ENCODE assay signal across 8 mouse cellular contexts in genomic region chr10:11282306-11282631, GRCm38 (mm10). TPM values are rescaled to one million over a fixed set of nuclear protein-coding genes. Genes with fewer than 3 reads are reported as not detected.
DNase-seq lines count a peak whose midpoint lies in the region; ATAC-seq lines count a peak whose summit lies in the region.

No protein-coding gene starts in this region.

- H3K4me3 ChIP-seq in liver, embryonic 13.5 days (replicated peaks), result peak overlapping the region; percentile 99

- peak overlapping the region; percentile 98 for H3K27ac ChIP-seq in liver, embryonic 13.5 days

- peak overlapping the region; percentile 66 for H3K4me2 ChIP-seq in liver, embryonic 13.5 days

- peaks cover 4% of the 10 kb centered on the region for H3K36me3 ChIP-seq in liver, embryonic 13.5 days

- H3K27me3 ChIP-seq in liver, embryonic 13.5 days, result no peaks in the 10 kb centered on the region

- WGBS in liver, embryonic 13.5 days (ENCODE audit: insufficient replicate concordance), result 1% methylated on average over 4 of the region's 4 CpGs

- H3K4me1 ChIP-seq in liver, embryonic 13.5 days (replicated peaks), result peaks cover 36% of the 10 kb centered on the region

- H3K9ac ChIP-seq in liver, embryonic 13.5 days, result peak overlapping the region; percentile 100

- DNase-seq in CD4-positive, CD25-positive, alpha-beta regulatory T cell, adult 2 months (ENCODE audit: low read depth, low spot score), result peak; percentile 11
- peak; percentile 9 for DNase-seq in CD4-positive helper T cell, adult 2 months (ENCODE audit: low read depth, low spot score)
- no peak for DNase-seq in liver, embryonic 13.5 days
- DNase-seq in yolk sac, embryonic 10.5 days (ENCODE audit: low spot score), result no peak
- DNase-seq in urinary bladder, postnatal 4 days (ENCODE audit: low spot score in 2 of 2), result no peak
- DNase-seq in spleen, adult 12 weeks (ENCODE audit: low spot score), result no peak

- no peaks in the 10 kb centered on the region for H3K9me3 ChIP-seq in liver, embryonic 13.5 days (replicated peaks)

- ATAC-seq in CD4-positive, CD25-positive, alpha-beta regulatory T cell, adult 4 months, result no peak
- peak; percentile 58 for ATAC-seq in erythroid progenitor cell, adult 5-6 weeks (replicated peaks; ENCODE audit: low FRiP score, poor library complexity, severe bottlenecking)
- ATAC-seq in liver, embryonic 13.5 days (ENCODE audit: low read depth), result no peak

RNA-seq across cellular contexts. Expression of gene Fbxo30, which starts 1.1 kb away (rescaled TPM):
- 1 to 10 TPM; 1.2 to 1.6 TPM for polyA plus RNA-seq in CD4-positive, CD25-positive, alpha-beta regulatory T cell, adult 4 months (2017; shearing (Covaris generic))
- total RNA-seq in erythroid progenitor cell, adult 5-6 weeks (2015; ENCODE audit: low replicate concordance), result 46.5 and 62.9 TPM in 2 replicates
- total RNA-seq in erythroid progenitor cell, adult 5-6 weeks (2017; ENCODE audit: low replicate concordance), result 56.7 and 89.3 TPM in 2 replicates
- polyA plus RNA-seq in liver, embryonic 13.5 days (2015; fragmentation: Nextera tagmentation; extraction: Ambion mirVana), result 48.2 and 59.6 TPM in 2 replicates

Comparison
In these comparisons a context has a peak if more than half of its experiments do, and no peak if none do; other contexts are left out.
1. DNase-seq: peak in CD4-positive, CD25-positive, alpha-beta regulatory T cell, adult 2 months (single experiment) and CD4-positive helper T cell, adult 2 months (single experiment); none in liver, embryonic 13.5 days (single experiment), yolk sac, embryonic 10.5 days (single experiment), urinary bladder, postnatal 4 days (0 of 2) and spleen, adult 12 weeks (single experiment).
2. RNA of gene Fbxo30, which starts 1.1 kb away (polyA plus RNA-seq): 48.2 to 59.6 TPM in liver, embryonic 13.5 days; 1.2 to 1.6 TPM in CD4-positive, CD25-positive, alpha-beta regulatory T cell, adult 4 months; every median in the first group is over 10 times any median in the second.